Mouse (Mus musculus) urinary bladder, postnatal 14 days (tissue): ENCODE results near the gene Arf6.
A peak's percentile ranks its signal among the peaks of the same experiment; 100 is the strongest.

Source experiments
- DNase-seq: peaks from one replicate; pipeline ENCODE4 v3.0.0; 2021; ENCODE audit warnings: low spot score

Arf6 gene

GRCm38 (mm10) chr12:69414826-69415572 lies 43.0 kb downstream of the Arf6 start:
- DNase-seq: no peak

- no peak for DNase-seq
Observed at GRCm38 (mm10) chr12:69416793-69417192, 44.8 kb downstream of the Arf6 start.

GRCm38 (mm10) chr12:69417701-69418291 lies 45.8 kb downstream of the Arf6 start:
- DNase-seq: no peak

GRCm38 (mm10) chr12:69418606-69419005 lies 46.7 kb downstream of the Arf6 start:
- no peak for DNase-seq

- DNase-seq: peak; percentile 49
Observed at GRCm38 (mm10) chr12:69419017-69419605, 47.2 kb downstream of the Arf6 start.

GRCm38 (mm10) chr12:69419606-69420005 lies 47.7 kb downstream of the Arf6 start:
- DNase-seq: no peak

- DNase-seq: no peak
Observed at GRCm38 (mm10) chr12:69420716-69421115, 48.8 kb downstream of the Arf6 start.

- DNase-seq: peak; percentile 78
Observed at GRCm38 (mm10) chr12:69422827-69423537, 51.0 kb downstream of the Arf6 start.
